Mouse (Mus musculus) ES-E14 (cell line): Measurements from ENCODE around the gene Tfdp2. TPM values are rescaled to one million over a fixed set of nuclear protein-coding genes. Genes with fewer than 3 reads are reported as not detected.

Source experiments
- DNase-seq: peaks from one replicate; pipeline ENCODE4 v3.0.0-alpha.2; 2013; ENCODE audit warnings: low read depth, low spot score
- H3K27ac ChIP-seq: 2 replicates; pipeline ENCODE4 v1.5.1; 2012; ENCODE audit warnings: low read depth, mild to moderate bottlenecking, low read length, moderate library complexity, mixed read lengths; ENCODE audit not compliant: poor library complexity, insufficient read depth, severe bottlenecking
- H3K36me3 ChIP-seq: 2 replicates; pipeline ENCODE4 v1.6.1; 2012; ENCODE audit warnings: mild to moderate bottlenecking, low read length, moderate library complexity, mixed read lengths; ENCODE audit not compliant: control insufficient read depth, poor library complexity, insufficient read depth, severe bottlenecking
- H3K4me1 ChIP-seq, 2 experiments: fragments of 150-350 bp in 1 of 2; sonication (generic) in 1 of 2; 2 replicates each; pipeline ENCODE4 v1.6.1; 2012; ENCODE audit warnings: low read length in 2 of 2, mild to moderate bottlenecking in 1 of 2, mixed read lengths in 1 of 2; ENCODE audit not compliant: control insufficient read depth in 2 of 2, insufficient read depth in 2 of 2, poor library complexity in 1 of 2
- H3K4me3 ChIP-seq, 2 experiments: fragments of 150-350 bp in 1 of 2; sonication (generic) in 1 of 2; 2 replicates each; pipeline ENCODE4 v1.5.1; 2012; ENCODE audit warnings: low read length in 2 of 2, low read depth in 1 of 2, mild to moderate bottlenecking in 1 of 2, mixed read lengths in 1 of 2; ENCODE audit not compliant: insufficient read depth in 1 of 2, poor library complexity in 1 of 2, severe bottlenecking in 1 of 2
- H3K9ac ChIP-seq: 2 replicates; pipeline ENCODE4 v1.6.1; 2012; ENCODE audit warnings: low read depth, mild to moderate bottlenecking, low read length, mixed read lengths; ENCODE audit not compliant: poor library complexity, insufficient read depth, severe bottlenecking
- H3K9me3 ChIP-seq: fragments of 150-350 bp; sonication (generic); 2 replicates; pipeline ENCODE4 v1.6.1; 2012; ENCODE audit warnings: low read depth, mild to moderate bottlenecking, low read length; ENCODE audit not compliant: control insufficient read depth, insufficient read depth
- CHD2 ChIP-seq: IDR thresholded peaks from 2 replicates; pipeline ENCODE4 v1.6.1; 2014; ENCODE audit warnings: mild to moderate bottlenecking, low read depth, low read length, inconsistent platforms
- HCFC1 ChIP-seq: IDR thresholded peaks from 2 replicates; pipeline ENCODE4 v1.6.1; 2012; ENCODE audit warnings: low read length, inconsistent platforms, borderline replicate concordance; ENCODE audit not compliant: insufficient read depth
- MAFK ChIP-seq: IDR thresholded peaks from 2 replicates; pipeline ENCODE4 v1.6.1; 2014; ENCODE audit warnings: mild to moderate bottlenecking, low read depth, low read length, inconsistent platforms; ENCODE audit not compliant: insufficient read depth
- ZC3H11A ChIP-seq: IDR thresholded peaks from 2 replicates; pipeline ENCODE4 v1.6.1; 2012; ENCODE audit warnings: low read depth, mild to moderate bottlenecking, inconsistent platforms, low read length, borderline replicate concordance
- ZNF384 ChIP-seq: IDR thresholded peaks from 2 replicates; pipeline ENCODE4 v1.6.1; 2012; ENCODE audit warnings: low read depth, low read length, inconsistent platforms
- in situ Hi-C, 2 experiments: fragments of 600-800 bp; cut with MboI; formaldehyde crosslinking; loops; one replicate each; pipeline ENCODE4 v1.15.1; 2025; ENCODE audit warnings: low sequenced_read_pairs in 2 of 2, inconsistent platforms in 1 of 2; ENCODE audit not compliant: unreplicated experiment in 2 of 2
- total RNA-seq: library from RNA; depleted of rRNA; stranded (reverse); fragments of 300-350 nt; gene quantifications from 2 replicates; pipeline ENCODE4 v1.2.3, GENCODE M21; 2012

Gene Tfdp2
- total RNA-seq, 1 experiment, result 45.6 TPM

DNA sequence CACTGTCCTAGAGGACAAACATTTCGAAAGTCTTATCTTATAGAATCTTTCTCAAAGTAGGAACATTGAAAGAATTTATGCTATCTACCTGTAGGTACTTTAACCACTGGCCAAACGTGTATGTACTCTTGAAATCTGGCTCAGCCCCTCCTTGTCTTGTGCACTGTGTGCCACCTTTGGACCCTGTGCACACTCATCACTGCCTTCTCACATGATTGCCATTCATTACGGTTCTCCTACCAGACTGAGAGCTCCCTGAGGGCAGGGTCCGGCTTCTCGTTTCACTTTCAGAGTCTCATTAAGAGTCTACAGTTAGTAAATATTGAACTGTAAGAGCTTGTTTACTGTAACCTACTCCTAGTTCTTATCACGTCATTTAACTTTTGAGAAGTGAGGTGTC lies 47.8 kb downstream of the Tfdp2 start:
- no peak overlapping the region for H3K9ac ChIP-seq
- H3K4me1 ChIP-seq, result no peaks in the 10 kb centered on the region
- peaks cover 6% of the 10 kb centered on the region; the same call in 1 of the 2 replicates for H3K36me3 ChIP-seq
- TF ChIP-seq MAFK (no peak), ZC3H11A (no peak), CHD2 (no peak), ZNF384 (no peak), HCFC1 (no peak)
- no peak for DNase-seq
- H3K9me3 ChIP-seq, result no peaks in the 10 kb centered on the region
- in situ Hi-C loops, result no loop called here
- no peak overlapping the region for H3K27ac ChIP-seq
- H3K4me3 ChIP-seq, result no peak overlapping the region

DNA sequence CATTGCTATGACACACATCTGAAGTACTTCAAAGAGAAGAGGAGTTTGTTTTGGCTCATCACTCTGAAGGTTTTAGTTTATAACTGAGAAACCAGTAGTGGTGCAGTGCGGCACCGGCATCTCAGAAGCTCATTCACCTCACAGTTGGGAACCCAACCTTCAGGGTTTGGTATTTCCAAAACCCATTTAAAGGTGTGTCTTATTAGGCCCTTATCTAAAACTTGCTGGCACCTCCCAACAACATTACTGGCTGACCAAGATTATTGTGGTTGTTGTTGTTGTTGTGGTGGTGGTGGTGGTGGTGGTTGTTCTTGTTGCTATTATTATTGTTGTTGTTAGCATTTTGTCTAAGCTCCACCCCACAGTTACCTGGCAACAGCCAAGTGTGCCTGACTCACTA lies 58.7 kb downstream of the Tfdp2 start:
- Histone ChIP-seq H3K36me3 (no peaks in the 10 kb centered on the region), H3K27ac (no peak overlapping the region), H3K4me1 (no peaks in the 10 kb centered on the region; a peak in 1 of 4 replicates), H3K9ac (no peak overlapping the region), H3K4me3 (no peak overlapping the region), H3K9me3 (no peaks in the 10 kb centered on the region)
- in situ Hi-C loops, result no loop called here
- DNase-seq, result no peak
- TF ChIP-seq ZC3H11A (no peak), CHD2 (no peak), MAFK (no peak), HCFC1 (no peak), ZNF384 (no peak)

DNA sequence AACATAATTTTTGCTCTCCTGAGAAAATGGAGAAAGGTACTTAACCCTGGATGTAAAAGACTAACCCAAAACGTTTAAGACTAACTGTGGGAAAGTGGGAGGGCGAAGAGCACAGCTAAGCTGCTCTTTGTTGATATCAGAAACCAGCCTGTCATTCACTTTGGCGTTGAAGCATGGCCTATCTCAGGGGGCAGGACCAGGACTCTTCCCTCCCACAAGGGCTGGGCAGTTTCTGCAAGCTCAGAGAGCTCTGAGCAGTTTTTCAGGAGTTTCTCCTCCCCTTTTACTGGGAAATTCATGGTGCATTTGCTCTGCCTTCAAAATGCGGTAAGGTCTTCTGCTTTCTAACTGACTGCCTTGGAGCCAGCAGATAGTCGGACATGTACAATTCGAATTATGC lies 62.4 kb downstream of the Tfdp2 start:
- Histone ChIP-seq H3K27ac (no peak overlapping the region), H3K9ac (no peak overlapping the region), H3K4me3 (peak overlapping the region in 1 of 2 experiments; percentile 38; a peak in 1 of 4 replicates), H3K36me3 (no peaks in the 10 kb centered on the region), H3K9me3 (no peaks in the 10 kb centered on the region), H3K4me1 (peaks cover 0 to 1% of the 10 kb centered on the region in 2 experiments; a peak in 3 of 4 replicates)
- peak; percentile 30 for DNase-seq
- TF ChIP-seq CHD2, result no peak
- no peak for TF ChIP-seq ZNF384
- TF ChIP-seq ZC3H11A, result no peak
- TF ChIP-seq HCFC1, result no peak
- TF ChIP-seq MAFK, result no peak
- in situ Hi-C loops, result no loop called here

DNA sequence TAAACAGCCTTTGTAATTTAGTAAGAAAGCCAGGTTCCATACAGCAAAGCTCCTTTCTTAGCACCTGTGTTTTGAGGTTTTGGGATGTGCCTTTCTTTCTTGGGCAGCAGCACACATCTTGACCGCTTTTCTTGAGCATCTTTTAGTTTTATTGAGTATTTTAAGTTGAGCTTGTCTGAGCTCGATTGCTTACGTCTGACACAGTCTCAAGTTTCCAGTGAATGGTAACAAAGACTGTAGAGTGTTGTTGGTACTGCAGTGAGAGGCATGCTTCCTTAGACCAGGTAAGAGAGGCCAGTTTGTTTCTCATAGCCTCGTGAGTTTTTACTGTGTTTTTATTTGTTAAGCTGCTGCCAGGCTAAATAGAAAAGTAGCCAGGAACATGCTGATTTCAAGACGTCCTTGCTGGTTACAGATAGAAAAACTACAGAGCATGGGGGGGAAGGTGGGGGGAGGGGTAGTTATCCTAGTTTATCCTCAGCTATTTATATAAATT lies 63.0 kb downstream of the Tfdp2 start:
- peaks cover 0 to 1% of the 10 kb centered on the region in 2 experiments; a peak in 3 of 4 replicates for H3K4me1 ChIP-seq
- DNase-seq, result peak; percentile 27
- TF ChIP-seq ZNF384 (peak; percentile 93), CHD2 (no peak)
- H3K9ac ChIP-seq, result no peak overlapping the region
- H3K36me3 ChIP-seq, result no peaks in the 10 kb centered on the region
- peak overlapping the region; percentile 38 to 56 for H3K4me3 ChIP-seq
- no peaks in the 10 kb centered on the region for H3K9me3 ChIP-seq
- H3K27ac ChIP-seq, result no peak overlapping the region; the same call in 1 of the 2 replicates
- in situ Hi-C loops, result no loop called here
